Mouse (Mus musculus): ENCODE measurements around the gene Tcp1.
"Not testable (repeated sequence)": the region's sequence is repeated elsewhere in the genome, so short reads cannot be mapped to it uniquely, and the experiment has no call there.

Gene Tcp1

GRCm38 (mm10) chr17:12915881-12916583 lies 531 bp downstream of the Tcp1 start, which contains the start of gene Mrpl18:
Mrpl18 (minus strand) TSS chr17:12916345.
- peak; percentile 100 for DNase-seq (ENCODE audit: low spot score)

GRCm38 (mm10) chr17:12916588-12917380 lies 1.3 kb downstream of the Tcp1 start:
- peak; percentile 61 for DNase-seq (ENCODE audit: low spot score)

- no peak for DNase-seq (ENCODE audit: low spot score)
Observed at GRCm38 (mm10) chr17:12921073-12921472, 5.6 kb downstream of the Tcp1 start.

GRCm38 (mm10) chr17:12925001-12925400 lies 9.5 kb downstream of the Tcp1 start:
- DNase-seq (ENCODE audit: low spot score) = no peak

GRCm38 (mm10) chr17:12925703-12926180 lies 10.2 kb downstream of the Tcp1 start:
- DNase-seq (ENCODE audit: low spot score) = no peak

GRCm38 (mm10) chr17:12931576-12931975 lies 16.1 kb downstream of the Tcp1 start:
- not testable (repeated sequence) for DNase-seq (ENCODE audit: low spot score)

GRCm38 (mm10) chr17:12935719-12936118 lies 20.2 kb downstream of the Tcp1 start:
- no peak for DNase-seq (ENCODE audit: low spot score)

- no peak for DNase-seq (ENCODE audit: low spot score)
Observed at GRCm38 (mm10) chr17:12937412-12937970, 22.0 kb downstream of the Tcp1 start.

- DNase-seq (ENCODE audit: low spot score) = no peak
Observed at GRCm38 (mm10) chr17:12938077-12938476, 22.6 kb downstream of the Tcp1 start.

- not testable (repeated sequence) for DNase-seq (ENCODE audit: low spot score)
Observed at GRCm38 (mm10) chr17:12939377-12940148, 24.1 kb downstream of the Tcp1 start.

- no peak for DNase-seq (ENCODE audit: low spot score)
Observed at GRCm38 (mm10) chr17:12940151-12940805, 24.8 kb downstream of the Tcp1 start, which contains the start of gene Acat3. Acat3 (minus strand) TSS chr17:12940600.

GRCm38 (mm10) chr17:12941543-12942260 lies 26.2 kb downstream of the Tcp1 start:
- DNase-seq (ENCODE audit: low spot score) = no peak

GRCm38 (mm10) chr17:12942459-12943162 lies 27.1 kb downstream of the Tcp1 start:
- DNase-seq (ENCODE audit: low spot score) = no peak

- DNase-seq (ENCODE audit: low spot score) = no peak
Observed at GRCm38 (mm10) chr17:12949669-12950068, 34.2 kb downstream of the Tcp1 start.

- no peak for DNase-seq (ENCODE audit: low spot score)
Observed at GRCm38 (mm10) chr17:12956664-12957063, 41.2 kb downstream of the Tcp1 start.

- not testable (repeated sequence) for DNase-seq (ENCODE audit: low spot score)
Observed at GRCm38 (mm10) chr17:12959377-12959776, 43.9 kb downstream of the Tcp1 start.

GRCm38 (mm10) chr17:12960331-12960873 lies 44.9 kb downstream of the Tcp1 start, which contains the start of gene Acat2:
Acat2 (minus strand) TSS chr17:12960747.
- peak; percentile 91 for DNase-seq (ENCODE audit: low spot score)

- DNase-seq (ENCODE audit: low spot score) = no peak
Observed at GRCm38 (mm10) chr17:12963476-12963875, 48.0 kb downstream of the Tcp1 start.

- DNase-seq (ENCODE audit: low spot score) = no peak
Observed at GRCm38 (mm10) chr17:12967173-12967572, 51.7 kb downstream of the Tcp1 start.

- no peak for DNase-seq (ENCODE audit: low spot score)
Observed at GRCm38 (mm10) chr17:12973851-12974250, 58.4 kb downstream of the Tcp1 start.
